Mouse (Mus musculus): ENCODE results near the gene Dcbld1. TPM values are rescaled to one million over a fixed set of nuclear protein-coding genes. Genes with fewer than 3 reads are reported as not detected.

Dcbld1 gene
- polyA plus RNA-seq, 1 experiment = 13.3 TPM

DNA sequence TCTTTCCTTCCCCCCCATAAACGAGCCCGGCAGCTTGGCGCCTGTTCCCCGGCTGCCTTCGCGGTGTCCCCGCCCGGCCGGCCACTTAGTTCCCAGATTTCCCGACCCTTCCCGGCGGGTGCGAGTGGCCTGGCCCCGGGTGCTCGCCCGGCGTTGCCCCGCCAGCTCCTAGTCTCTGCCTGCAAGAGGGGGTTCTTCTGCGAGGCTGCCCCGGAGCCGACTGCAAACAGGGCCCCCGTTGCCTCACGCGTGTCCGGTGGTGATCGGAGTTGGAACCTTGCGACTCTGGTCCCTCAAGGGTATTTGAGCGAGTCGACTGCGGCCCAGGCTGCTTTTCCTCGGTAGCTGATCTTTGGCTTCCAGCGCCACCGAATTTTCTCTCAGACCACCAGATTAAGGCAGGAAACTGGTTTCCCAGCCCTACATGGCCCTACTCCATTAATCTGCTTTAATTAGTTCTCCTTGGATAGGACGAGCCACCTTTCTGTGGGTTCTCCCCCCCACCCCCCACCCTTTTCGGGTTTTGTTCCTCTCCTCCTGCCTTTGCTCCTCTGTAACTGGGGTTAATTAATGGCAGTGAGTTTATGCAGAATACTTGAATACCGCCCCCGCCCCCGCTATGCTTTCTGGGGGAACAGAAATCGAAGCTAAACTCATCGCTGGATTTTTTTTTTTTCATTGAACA, 692 bp downstream of the Dcbld1 start:
- peak; percentile 71 for DNase-seq (ENCODE audit: low read depth)
- TF ChIP-seq CTCF (IDR thresholded peaks at IDR 0.05; ENCODE audit: borderline replicate concordance, extremely low read depth, insufficient read depth, insufficient read length) = no peak
- TF ChIP-seq POLR2A (IDR thresholded peaks at IDR 0.05; ENCODE audit: borderline replicate concordance, extremely low read depth, insufficient read depth, insufficient read length, poor library complexity, severe bottlenecking) = no peak

DNA sequence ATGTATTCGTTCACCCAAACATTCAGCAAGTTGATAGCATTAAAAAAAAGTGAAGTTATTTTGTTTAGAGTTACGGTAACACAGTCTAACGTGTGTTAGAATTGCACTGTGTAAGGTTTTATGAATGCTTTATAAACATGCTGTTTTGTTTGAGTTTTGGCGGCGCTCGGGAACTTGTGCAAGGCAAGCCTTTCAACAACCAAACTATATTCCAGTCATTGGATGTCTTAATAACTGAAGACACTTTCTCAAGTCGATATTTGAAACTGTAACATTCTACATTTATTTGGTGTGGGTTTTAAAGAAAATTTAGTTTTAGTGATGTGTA, 1.2 kb downstream of the Dcbld1 start:
- DNase-seq (ENCODE audit: low read depth) = peak; percentile 33
- TF ChIP-seq CTCF (IDR thresholded peaks at IDR 0.05; ENCODE audit: borderline replicate concordance, extremely low read depth, insufficient read depth, insufficient read length) (no peak), POLR2A (IDR thresholded peaks at IDR 0.05; ENCODE audit: borderline replicate concordance, extremely low read depth, insufficient read depth, insufficient read length, poor library complexity, severe bottlenecking) (no peak)

DNA sequence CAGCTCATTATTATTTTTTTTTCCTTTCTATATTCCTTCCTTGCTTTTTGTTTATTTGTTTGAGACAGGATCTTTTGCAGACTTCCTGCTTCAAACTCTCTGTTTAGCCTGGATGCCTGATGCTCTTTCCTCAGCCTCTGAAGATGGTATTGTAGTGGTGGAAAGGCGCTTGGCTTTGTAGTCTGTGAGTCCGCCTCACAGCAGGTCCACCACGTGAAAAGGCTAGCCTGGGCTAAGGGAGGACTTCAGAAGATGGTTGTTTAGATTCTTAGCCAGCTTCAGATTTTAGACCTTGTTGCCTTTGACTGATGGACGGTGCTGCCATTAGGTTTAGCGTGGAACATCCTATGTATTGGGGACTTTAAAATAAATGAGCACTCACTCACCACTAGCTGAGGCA, 2.0 kb downstream of the Dcbld1 start:
- TF ChIP-seq CTCF (IDR thresholded peaks at IDR 0.05; ENCODE audit: borderline replicate concordance, extremely low read depth, insufficient read depth, insufficient read length) (no peak), POLR2A (IDR thresholded peaks at IDR 0.05; ENCODE audit: borderline replicate concordance, extremely low read depth, insufficient read depth, insufficient read length, poor library complexity, severe bottlenecking) (no peak)
- no peak for DNase-seq (ENCODE audit: low read depth)

- DNase-seq (ENCODE audit: low read depth) = no peak
- TF ChIP-seq POLR2A (IDR thresholded peaks at IDR 0.05; ENCODE audit: borderline replicate concordance, extremely low read depth, insufficient read depth, insufficient read length, poor library complexity, severe bottlenecking) (no peak), CTCF (IDR thresholded peaks at IDR 0.05; ENCODE audit: borderline replicate concordance, extremely low read depth, insufficient read depth, insufficient read length) (no peak)
These were observed 8.6 kb downstream of the Dcbld1 start for GRCm38 (mm10) chr10:52242015-52242414.

- peak; percentile 78 for DNase-seq (ENCODE audit: low read depth)
- TF ChIP-seq POLR2A (IDR thresholded peaks at IDR 0.05; ENCODE audit: borderline replicate concordance, extremely low read depth, insufficient read depth, insufficient read length, poor library complexity, severe bottlenecking) (no peak), CTCF (IDR thresholded peaks at IDR 0.05; ENCODE audit: borderline replicate concordance, extremely low read depth, insufficient read depth, insufficient read length) (no peak)
These were observed 9.4 kb downstream of the Dcbld1 start for GRCm38 (mm10) chr10:52242680-52243323.

- TF ChIP-seq CTCF (IDR thresholded peaks at IDR 0.05; ENCODE audit: borderline replicate concordance, extremely low read depth, insufficient read depth, insufficient read length) = no peak
- DNase-seq (ENCODE audit: low read depth) = no peak
These were observed 12.8 kb downstream of the Dcbld1 start for GRCm38 (mm10) chr10:52246207-52246606.

DNA sequence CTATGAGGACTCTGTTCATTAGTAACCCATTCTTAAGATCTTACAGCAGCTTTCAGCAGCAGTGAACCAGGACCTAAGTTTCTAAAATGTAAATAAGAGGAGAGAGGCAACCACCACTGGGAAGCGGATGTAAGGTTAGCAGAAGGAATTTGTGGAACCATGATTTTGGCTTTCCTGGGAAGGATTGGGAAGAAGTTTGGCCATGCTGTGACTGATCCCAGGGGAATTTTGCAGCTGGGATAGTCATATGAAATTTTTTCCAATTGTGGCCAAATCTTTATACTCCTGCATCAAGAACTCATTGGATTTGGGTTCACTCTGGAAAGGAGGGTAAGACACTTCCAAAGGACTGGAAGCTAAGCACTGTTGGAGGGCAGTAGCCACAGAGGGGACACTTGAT, 18.8 kb downstream of the Dcbld1 start:
- DNase-seq (ENCODE audit: low read depth) = no peak
- no peak for TF ChIP-seq CTCF (IDR thresholded peaks at IDR 0.05; ENCODE audit: borderline replicate concordance, extremely low read depth, insufficient read depth, insufficient read length)
- no peak for TF ChIP-seq POLR2A (IDR thresholded peaks at IDR 0.05; ENCODE audit: borderline replicate concordance, extremely low read depth, insufficient read depth, insufficient read length, poor library complexity, severe bottlenecking)

- DNase-seq (ENCODE audit: low read depth) = peak; percentile 63
These were observed 20.0 kb downstream of the Dcbld1 start for GRCm38 (mm10) chr10:52253426-52253825.

DNA sequence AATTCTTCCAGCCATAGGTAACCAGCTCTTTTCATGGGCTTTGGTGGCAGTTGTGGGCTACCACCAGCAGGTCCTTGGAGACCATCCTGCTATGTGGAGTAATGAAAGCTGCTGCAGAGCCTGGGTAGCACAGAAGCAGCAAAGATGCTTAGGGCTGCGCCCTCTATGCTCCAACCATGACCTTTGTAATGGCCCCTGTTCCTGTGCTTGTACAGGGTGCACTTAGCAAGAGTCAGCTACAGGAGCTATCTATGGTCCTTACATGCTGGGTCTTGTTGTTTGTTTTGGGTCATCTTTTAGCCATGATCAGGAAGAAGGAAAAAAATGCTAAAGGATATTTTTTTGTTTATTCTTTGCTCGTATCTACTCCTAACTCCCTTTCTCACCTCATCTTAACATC, 24.3 kb downstream of the Dcbld1 start:
- no peak for DNase-seq (ENCODE audit: low read depth)
- TF ChIP-seq CTCF (IDR thresholded peaks at IDR 0.05; ENCODE audit: borderline replicate concordance, extremely low read depth, insufficient read depth, insufficient read length) = no peak

More at GRCm38 (mm10) chr10:52253426-52253825, 20.0 kb downstream of the Dcbld1 start:
- TF ChIP-seq CTCF (IDR thresholded peaks at IDR 0.05; ENCODE audit: borderline replicate concordance, extremely low read depth, insufficient read depth, insufficient read length) (no peak), POLR2A (IDR thresholded peaks at IDR 0.05; ENCODE audit: borderline replicate concordance, extremely low read depth, insufficient read depth, insufficient read length, poor library complexity, severe bottlenecking) (no peak)

GRCm38 (mm10) chr10:52258180-52258948, 24.9 kb downstream of the Dcbld1 start:
- TF ChIP-seq CTCF (IDR thresholded peaks at IDR 0.05; ENCODE audit: borderline replicate concordance, extremely low read depth, insufficient read depth, insufficient read length) (no peak), POLR2A (IDR thresholded peaks at IDR 0.05; ENCODE audit: borderline replicate concordance, extremely low read depth, insufficient read depth, insufficient read length, poor library complexity, severe bottlenecking) (no peak)
- DNase-seq (ENCODE audit: low read depth) = peak; percentile 61

DNA sequence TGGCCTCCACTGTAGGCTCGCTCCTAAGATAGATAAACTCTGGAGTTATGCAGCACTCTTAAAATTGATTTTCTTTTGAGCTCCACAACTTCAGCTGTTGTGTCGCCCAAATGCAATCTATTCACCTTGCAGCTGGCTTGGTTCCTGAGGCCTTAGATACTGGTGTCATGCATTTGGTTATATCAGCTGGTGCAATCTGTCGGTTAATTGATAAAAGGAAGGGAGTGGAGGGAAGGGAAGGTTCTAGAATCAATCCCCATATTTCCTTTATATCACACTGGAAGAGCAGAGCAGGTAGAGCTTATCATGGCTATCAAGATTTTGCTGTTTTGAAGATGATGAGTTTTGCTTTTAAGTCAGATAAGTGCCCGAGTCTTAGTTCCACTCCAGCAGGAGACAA, 26.8 kb downstream of the Dcbld1 start:
- no peak for TF ChIP-seq POLR2A (IDR thresholded peaks at IDR 0.05; ENCODE audit: borderline replicate concordance, extremely low read depth, insufficient read depth, insufficient read length, poor library complexity, severe bottlenecking)
- TF ChIP-seq CTCF (IDR thresholded peaks at IDR 0.05; ENCODE audit: borderline replicate concordance, extremely low read depth, insufficient read depth, insufficient read length) = no peak
- no peak for DNase-seq (ENCODE audit: low read depth)

DNA sequence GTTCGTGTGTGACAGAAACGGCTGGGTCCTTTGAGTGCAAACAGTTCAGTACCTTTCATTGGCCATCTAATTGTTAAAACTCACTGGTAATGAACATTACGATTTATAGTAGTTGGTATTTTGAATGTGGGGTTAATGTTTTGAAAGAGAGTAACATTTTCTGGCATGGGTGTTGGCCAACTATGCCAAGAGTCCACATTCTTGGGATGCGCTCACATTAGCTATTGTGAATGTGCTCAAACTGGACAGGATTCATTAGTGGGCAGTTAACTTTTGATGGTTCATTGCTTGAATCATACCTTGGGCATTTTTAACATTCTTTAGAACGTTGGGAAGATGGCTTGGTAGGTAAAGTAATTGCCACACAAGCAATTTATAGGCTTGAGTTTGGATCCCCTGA, 30.7 kb downstream of the Dcbld1 start:
- no peak for DNase-seq (ENCODE audit: low read depth)
- TF ChIP-seq POLR2A (IDR thresholded peaks at IDR 0.05; ENCODE audit: borderline replicate concordance, extremely low read depth, insufficient read depth, insufficient read length, poor library complexity, severe bottlenecking) (no peak), CTCF (IDR thresholded peaks at IDR 0.05; ENCODE audit: borderline replicate concordance, extremely low read depth, insufficient read depth, insufficient read length) (no peak)

All from brain, embryonic 14.5 days (tissue).